Mouse (Mus musculus) myocyte (in vitro differentiated cells): Measurements from ENCODE around the gene Agt. TPM values are rescaled to one million over a fixed set of nuclear protein-coding genes. Genes with fewer than 3 reads are reported as not detected.

ENCODE experiments used
- H3K27me3 ChIP-seq: one replicate; pipeline ENCODE4 v1.6.1; 2011; ENCODE audit not compliant: control insufficient read depth, insufficient read depth, insufficient read length
- H3K36me3 ChIP-seq: one replicate; pipeline ENCODE4 v1.6.1; 2011; ENCODE audit not compliant: control insufficient read depth, insufficient read depth
- H3K4me2 ChIP-seq: one replicate; pipeline ENCODE4 v1.6.1; 2011; ENCODE audit warnings: low read depth, control low read depth
- H3K4me3 ChIP-seq: one replicate; pipeline ENCODE4 v1.5.1; 2011; ENCODE audit warnings: mild to moderate bottlenecking, control low read depth, moderate library complexity
- H3K79me2 ChIP-seq: one replicate; pipeline ENCODE4 v1.6.1; 2011; ENCODE audit not compliant: control insufficient read depth, insufficient read depth
- H3ac ChIP-seq: one replicate; pipeline ENCODE4 v1.6.1; 2011; ENCODE audit not compliant: control insufficient read depth, insufficient read length
- CEBPB ChIP-seq: IDR thresholded peaks from 2 replicates; pipeline ENCODE4 v1.6.1; 2011; ENCODE audit warnings: mild to moderate bottlenecking, moderate library complexity; ENCODE audit not compliant: poor library complexity, insufficient read depth, severe bottlenecking
- E2F4 ChIP-seq: IDR thresholded peaks from one replicate; pipeline ENCODE4 v1.6.1; 2011; ENCODE audit warnings: mild to moderate bottlenecking, control low read depth, moderate library complexity; ENCODE audit not compliant: insufficient read depth
- MAX ChIP-seq: IDR thresholded peaks from one replicate; pipeline ENCODE4 v1.6.1; 2011; ENCODE audit warnings: low read depth, mild to moderate bottlenecking, control low read depth
- MYOD1 ChIP-seq, 3 experiments: IDR thresholded peaks; one replicate each; pipeline ENCODE4 v1.6.1; 2011; ENCODE audit warnings: control low read depth in 2 of 3, low read depth in 2 of 3, mild to moderate bottlenecking in 2 of 3, moderate library complexity in 1 of 3; ENCODE audit not compliant: insufficient read length in 2 of 3, control insufficient read depth in 1 of 3
- MYOG ChIP-seq, 3 experiments: IDR thresholded peaks; one replicate each; pipeline ENCODE4 v1.6.1; 2011; ENCODE audit warnings: control low read depth in 2 of 3, low read depth in 2 of 3, mild to moderate bottlenecking in 2 of 3; ENCODE audit not compliant: insufficient read length in 2 of 3, control insufficient read depth in 1 of 3, insufficient read depth in 1 of 3
- POLR2A ChIP-seq: IDR thresholded peaks from one replicate; pipeline ENCODE4 v1.6.1; 2011; ENCODE audit warnings: low read depth, mild to moderate bottlenecking, control low read depth, moderate library complexity; ENCODE audit not compliant: insufficient read length
- POLR2AphosphoS2 ChIP-seq: IDR thresholded peaks from one replicate; pipeline ENCODE4 v1.6.1; 2011; ENCODE audit warnings: low read depth, control low read depth; ENCODE audit not compliant: insufficient read length
- REST ChIP-seq: IDR thresholded peaks from one replicate; pipeline ENCODE4 v1.6.1; 2011; ENCODE audit warnings: mild to moderate bottlenecking, control low read depth, moderate library complexity; ENCODE audit not compliant: insufficient read depth, insufficient read length
- SRF ChIP-seq: IDR thresholded peaks from one replicate; pipeline ENCODE4 v1.6.1; 2011; ENCODE audit warnings: low read depth; ENCODE audit not compliant: control insufficient read depth, insufficient read length
- TCF12 ChIP-seq: IDR thresholded peaks from one replicate; pipeline ENCODE4 v1.6.1; 2011; ENCODE audit warnings: mild to moderate bottlenecking, control low read depth; ENCODE audit not compliant: poor library complexity, insufficient read depth, severe bottlenecking
- TCF3 ChIP-seq: IDR thresholded peaks from one replicate; pipeline ENCODE4 v1.6.1; 2011; ENCODE audit warnings: low read depth, control low read depth; ENCODE audit not compliant: insufficient read length
- USF1 ChIP-seq: IDR thresholded peaks from one replicate; pipeline ENCODE4 v1.6.1; 2011; ENCODE audit warnings: low read depth, mild to moderate bottlenecking, control low read depth, moderate library complexity
- polyA plus RNA-seq: library from polyadenylated mRNA; unstranded; fragments of >200 nt; fragmentation: generic; extraction: Trizol; gene quantifications from one replicate; pipeline ENCODE4 v1.2.1, GENCODE M21; 2012; ENCODE audit warnings: missing spikeins

Agt gene
- polyA plus RNA-seq, 1 experiment = 0.70 TPM

- H3K4me3 ChIP-seq = no peak overlapping the region
- no peak overlapping the region for H3ac ChIP-seq
- TF ChIP-seq MYOD1 (IDR thresholded peaks at IDR 0.05; ENCODE audit: control insufficient read depth in 1 of 3, insufficient read length in 2 of 3, low read depth in 2 of 3) = no peak
- H3K4me2 ChIP-seq = no peak overlapping the region
- H3K36me3 ChIP-seq = no peaks in the 10 kb centered on the region
- H3K79me2 ChIP-seq = no peaks in the 10 kb centered on the region
- no peaks in the 10 kb centered on the region for H3K27me3 ChIP-seq
Observed at GRCm38 (mm10) chr8:124548187-124548586, 21.3 kb downstream of the Agt start.

GRCm38 (mm10) chr8:124547269-124547668 is 22.2 kb downstream of the Agt start:
- no peak overlapping the region for H3K4me2 ChIP-seq
- no peaks in the 10 kb centered on the region for H3K27me3 ChIP-seq
- no peaks in the 10 kb centered on the region for H3K36me3 ChIP-seq
- no peaks in the 10 kb centered on the region for H3K79me2 ChIP-seq
- H3K4me3 ChIP-seq = no peak overlapping the region
- H3ac ChIP-seq = no peak overlapping the region
- no peak for TF ChIP-seq POLR2AphosphoS2
- no peak for TF ChIP-seq TCF12
- no peak for TF ChIP-seq SRF
- TF ChIP-seq REST = no peak
- TF ChIP-seq CEBPB = no peak
- no peak for TF ChIP-seq MYOG (IDR thresholded peaks at IDR 0.05; ENCODE audit: control insufficient read depth in 1 of 3, insufficient read depth in 1 of 3, insufficient read length in 2 of 3, low read depth in 2 of 3)
- no peak for TF ChIP-seq TCF3
- TF ChIP-seq POLR2A = no peak
- TF ChIP-seq MYOD1 (IDR thresholded peaks at IDR 0.05; ENCODE audit: control insufficient read depth in 1 of 3, insufficient read length in 2 of 3, low read depth in 2 of 3) = no peak

GRCm38 (mm10) chr8:124546815-124547214 is 22.7 kb downstream of the Agt start:
- no peaks in the 10 kb centered on the region for H3K79me2 ChIP-seq
- no peaks in the 10 kb centered on the region for H3K36me3 ChIP-seq
- no peak overlapping the region for H3K4me3 ChIP-seq
- no peaks in the 10 kb centered on the region for H3K27me3 ChIP-seq
- TF ChIP-seq E2F4 (no peak), USF1 (no peak), MYOD1 (IDR thresholded peaks at IDR 0.05; ENCODE audit: control insufficient read depth in 1 of 3, insufficient read length in 2 of 3, low read depth in 2 of 3) (no peak), CEBPB (no peak), POLR2A (no peak), TCF12 (no peak), POLR2AphosphoS2 (no peak), MAX (no peak), REST (no peak), MYOG (IDR thresholded peaks at IDR 0.05; ENCODE audit: control insufficient read depth in 1 of 3, insufficient read depth in 1 of 3, insufficient read length in 2 of 3, low read depth in 2 of 3) (no peak), SRF (no peak), TCF3 (no peak)
- H3ac ChIP-seq = no peak overlapping the region
- H3K4me2 ChIP-seq = no peak overlapping the region

DNA sequence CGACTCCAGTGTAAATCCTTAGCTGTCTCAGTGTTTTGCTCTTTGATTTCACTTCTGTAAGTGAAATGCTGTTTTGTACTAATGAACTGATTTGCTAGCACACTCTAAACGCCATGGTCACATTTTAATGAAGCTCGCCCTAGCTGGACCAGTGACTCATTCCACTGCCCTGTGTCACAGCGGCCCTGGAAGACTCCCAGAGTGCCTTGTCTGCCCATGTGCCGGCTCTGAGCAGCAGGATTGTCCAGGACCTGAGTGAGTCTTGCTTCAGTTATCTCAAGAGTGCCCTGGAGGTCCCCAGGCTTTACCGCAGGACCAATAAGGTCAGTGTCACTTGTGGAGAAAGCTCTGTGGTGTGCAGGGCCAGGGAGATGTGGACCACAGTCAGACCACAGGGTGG is 23.1 kb downstream of the Agt start:
- peaks cover 2% of the 10 kb centered on the region for H3K36me3 ChIP-seq

GRCm38 (mm10) chr8:124543272-124543671 is 26.2 kb downstream of the Agt start:
- Histone ChIP-seq H3K79me2 (no peaks in the 10 kb centered on the region), H3K27me3 (no peaks in the 10 kb centered on the region), H3K4me3 (no peak overlapping the region), H3ac (no peak overlapping the region), H3K36me3 (peaks cover 15% of the 10 kb centered on the region), H3K4me2 (no peak overlapping the region)
- no peak for TF ChIP-seq TCF3
- TF ChIP-seq E2F4 = no peak
- no peak for TF ChIP-seq POLR2AphosphoS2
- no peak for TF ChIP-seq MAX
- TF ChIP-seq REST = no peak
- no peak for TF ChIP-seq CEBPB
- TF ChIP-seq USF1 = no peak
- no peak for TF ChIP-seq MYOG (IDR thresholded peaks at IDR 0.05; ENCODE audit: control insufficient read depth in 1 of 3, insufficient read depth in 1 of 3, insufficient read length in 2 of 3, low read depth in 2 of 3)
- TF ChIP-seq MYOD1 (IDR thresholded peaks at IDR 0.05; ENCODE audit: control insufficient read depth in 1 of 3, insufficient read length in 2 of 3, low read depth in 2 of 3) = no peak
- no peak for TF ChIP-seq TCF12
- no peak for TF ChIP-seq SRF

More for the DNA sequence above, 23.1 kb downstream of the Agt start:
- H3K27me3 ChIP-seq = no peaks in the 10 kb centered on the region
- no peaks in the 10 kb centered on the region for H3K79me2 ChIP-seq
- H3ac ChIP-seq = no peak overlapping the region
- no peak overlapping the region for H3K4me3 ChIP-seq
- H3K4me2 ChIP-seq = no peak overlapping the region
- TF ChIP-seq TCF12 (no peak), MYOG (IDR thresholded peaks at IDR 0.05; ENCODE audit: control insufficient read depth in 1 of 3, insufficient read depth in 1 of 3, insufficient read length in 2 of 3, low read depth in 2 of 3) (no peak), TCF3 (no peak), POLR2AphosphoS2 (no peak), SRF (no peak), E2F4 (no peak), REST (no peak), MAX (no peak), CEBPB (no peak), MYOD1 (IDR thresholded peaks at IDR 0.05; ENCODE audit: control insufficient read depth in 1 of 3, insufficient read length in 2 of 3, low read depth in 2 of 3) (no peak)
